Mouse (Mus musculus) G1E-ER4 (cell line): ENCODE data around the gene Actl11. TPM values are rescaled to one million over a fixed set of nuclear protein-coding genes. Genes with fewer than 3 reads are reported as not detected.

ENCODE experiments used
- GATA1 ChIP-seq: IDR thresholded peaks from one replicate; pipeline ENCODE4 v1.8.0; 2012; ENCODE audit warnings: low read length, inconsistent platforms
- polyA plus RNA-seq: library from polyadenylated mRNA; stranded (reverse); fragments of >175 nt; gene quantifications from 2 replicates; pipeline ENCODE4 v1.2.3, GENCODE M21; 2012

Gene Actl11
- polyA plus RNA-seq, 1 experiment: not detected

DNA sequence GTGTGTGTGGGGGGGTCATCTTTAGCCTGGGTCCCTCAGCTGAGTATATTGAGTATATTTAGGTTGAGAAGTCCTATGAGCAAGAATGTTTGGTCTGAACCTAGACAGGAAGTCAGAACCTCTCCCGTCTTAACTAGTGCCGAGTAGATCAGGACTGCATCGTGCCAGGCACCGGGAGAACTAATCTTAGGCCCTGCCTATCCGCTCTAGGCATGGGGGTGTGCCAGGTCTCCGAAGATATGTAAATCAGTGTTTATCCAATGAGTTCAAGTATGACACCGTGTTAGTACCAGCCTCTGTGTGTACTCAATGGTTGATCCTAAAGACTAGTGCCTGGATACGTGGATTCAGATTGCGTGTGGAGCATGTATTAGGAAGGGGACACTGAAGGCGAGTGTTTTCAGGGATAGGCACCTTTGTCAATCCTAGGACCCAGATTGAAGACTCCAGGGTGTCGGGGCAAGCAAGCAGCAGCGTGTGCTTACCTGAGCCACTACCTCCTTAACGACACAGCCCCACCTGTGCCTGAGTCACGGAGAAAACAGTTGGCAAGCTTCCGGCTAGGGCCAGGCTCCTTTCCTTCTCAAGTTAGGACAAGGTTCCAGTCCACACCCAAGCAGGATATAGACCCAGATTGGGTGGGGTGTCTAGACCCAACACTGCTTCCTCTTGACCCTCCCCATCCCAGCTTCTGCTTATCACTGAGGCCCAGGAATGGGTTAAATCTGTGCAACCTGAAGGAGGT, 18.1 kb upstream of the Actl11 start:
- no peak for TF ChIP-seq GATA1

DNA sequence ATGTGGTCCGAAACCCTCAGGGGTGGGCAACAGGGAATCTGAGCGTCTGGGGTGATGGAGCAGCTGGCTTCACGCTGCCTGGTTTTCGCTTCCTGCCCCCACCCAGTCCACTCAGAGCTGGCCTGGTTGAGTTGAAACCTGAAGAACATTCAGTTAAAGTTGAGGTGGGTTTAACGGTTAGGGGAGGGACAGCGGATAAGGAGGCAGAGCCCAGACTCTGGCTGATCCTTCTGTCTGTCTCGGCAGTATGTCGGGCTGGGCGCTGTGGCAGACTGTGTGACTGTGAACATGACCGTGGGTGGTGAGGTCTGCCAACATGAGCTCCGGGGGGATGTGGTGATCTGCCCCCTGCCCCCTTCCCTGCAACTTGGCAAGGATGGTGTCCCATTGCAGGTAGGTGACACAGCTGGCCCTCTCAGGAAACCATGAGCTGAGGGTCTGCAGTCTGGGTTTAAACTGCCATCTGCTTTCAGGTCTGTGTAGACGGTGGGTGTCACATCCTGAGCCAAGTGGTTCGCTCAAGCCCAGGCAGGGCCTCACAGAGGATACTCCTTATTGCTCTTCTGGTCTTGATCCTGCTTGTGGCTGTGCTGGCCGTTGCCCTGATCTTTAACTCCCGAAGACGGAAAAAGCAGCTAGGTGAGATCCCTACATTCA, 13.4 kb upstream of the Actl11 start:
- no peak for TF ChIP-seq GATA1

DNA sequence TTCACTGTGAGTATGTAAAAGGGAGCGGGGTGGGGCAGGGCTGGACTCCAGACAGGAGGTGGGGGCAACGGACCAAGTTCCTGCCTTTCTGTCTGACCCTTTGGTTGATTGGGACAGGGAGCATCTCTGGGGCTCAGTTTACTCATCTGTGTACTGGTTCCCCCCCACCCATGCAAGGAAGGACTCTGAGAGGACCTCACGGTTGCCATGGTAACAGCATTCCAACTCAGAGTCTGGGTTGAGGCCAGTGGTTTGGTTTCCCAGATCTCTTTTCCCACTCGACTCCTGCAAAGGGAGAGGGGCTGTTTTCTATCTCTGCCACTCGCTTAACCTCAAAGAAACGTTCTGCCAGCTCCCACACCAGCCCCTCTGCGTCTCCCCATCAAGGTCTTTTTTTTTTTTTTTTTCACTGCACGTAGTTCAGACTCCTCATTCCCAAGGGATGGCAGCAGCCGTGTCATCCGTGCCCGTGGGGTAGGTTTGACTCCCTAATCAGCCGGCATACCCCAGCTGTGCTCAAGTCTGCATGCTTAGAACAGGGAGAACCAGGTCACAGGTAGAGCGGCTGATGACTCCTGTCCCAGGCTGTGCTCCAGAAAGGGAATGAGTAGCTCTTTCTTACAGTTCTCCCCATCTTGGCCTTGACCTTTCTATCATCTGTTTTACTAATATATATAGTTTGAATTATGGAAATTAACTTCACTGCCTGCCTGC, 10.2 kb upstream of the Actl11 start:
- TF ChIP-seq GATA1: no peak

DNA sequence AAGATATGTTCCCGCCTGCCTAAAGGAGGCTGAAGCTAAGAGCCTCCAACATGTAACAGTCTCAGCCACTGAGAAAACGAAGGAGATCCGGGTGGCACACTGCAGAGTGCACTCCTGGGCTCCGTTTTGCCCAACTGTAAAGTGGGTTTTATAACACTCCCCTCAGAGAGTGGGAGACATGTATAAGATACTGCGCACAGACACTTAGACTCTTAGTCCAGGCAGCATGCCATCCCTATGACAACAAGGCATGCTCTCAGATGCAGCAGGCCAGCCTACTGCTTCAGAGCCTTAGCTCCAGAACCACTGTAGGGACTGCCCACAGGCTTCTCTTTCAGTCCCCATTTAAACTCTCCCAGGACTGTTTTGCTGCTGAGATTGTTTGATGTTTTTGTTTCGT, 9.4 kb upstream of the Actl11 start:
- no peak for TF ChIP-seq GATA1

DNA sequence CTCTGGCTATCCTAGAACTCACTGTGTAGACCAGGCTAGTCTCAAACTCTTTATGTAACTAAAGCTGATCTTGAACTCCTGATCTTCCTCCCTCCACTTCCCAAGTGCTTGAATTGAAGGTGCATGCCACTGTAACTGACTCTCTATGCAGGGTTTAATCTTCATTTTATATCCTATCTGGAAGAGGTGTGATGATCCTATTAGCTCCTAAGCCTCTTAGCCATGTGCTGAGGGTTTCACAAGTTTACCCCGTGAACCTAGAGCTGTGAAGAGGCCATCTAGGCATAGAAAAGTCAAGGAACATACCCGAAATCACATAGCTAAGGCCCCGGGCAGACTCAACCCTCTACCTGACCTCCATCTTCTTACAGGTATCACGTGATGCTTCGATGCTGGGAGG, 8.8 kb upstream of the Actl11 start:
- no peak for TF ChIP-seq GATA1

DNA sequence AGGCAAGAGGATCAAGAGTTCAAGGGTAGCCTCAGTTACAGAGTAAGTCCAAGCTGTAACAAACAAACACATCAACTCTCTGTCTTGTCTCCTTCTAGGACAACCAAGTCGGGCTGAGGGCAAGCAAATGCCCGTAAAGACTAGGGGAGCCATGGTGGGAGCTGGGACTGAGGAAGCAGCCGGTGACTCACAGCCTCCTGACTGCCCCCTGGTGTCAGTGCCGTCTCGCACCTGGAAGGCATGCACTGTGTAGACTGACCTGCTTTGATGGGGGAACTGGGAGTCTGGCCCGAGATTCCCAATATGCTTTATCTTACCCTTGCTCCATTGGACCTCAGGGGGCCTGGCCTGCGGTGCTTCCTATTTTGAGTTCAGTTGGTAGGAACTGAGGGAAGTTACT, 5.2 kb upstream of the Actl11 start:
- TF ChIP-seq GATA1: no peak

DNA sequence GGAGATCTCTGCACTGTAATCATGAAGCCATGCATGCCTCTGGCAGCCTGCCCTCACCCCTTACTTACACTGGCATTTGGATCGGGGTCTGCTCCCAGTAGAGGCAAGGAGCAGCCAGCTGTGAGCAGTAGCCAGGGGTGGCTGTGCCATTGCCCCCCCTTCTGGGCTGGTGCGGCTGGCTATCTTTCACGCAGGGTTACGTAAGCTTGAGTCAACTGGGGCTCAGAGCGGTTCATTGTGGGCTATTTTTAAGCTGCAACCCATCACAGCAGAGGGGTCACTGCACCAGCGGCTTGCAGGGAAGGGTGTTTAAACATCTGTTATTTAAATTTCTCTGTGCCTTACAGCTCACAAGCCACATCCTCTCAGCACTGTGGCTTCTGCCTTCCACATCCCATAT, 4.3 kb upstream of the Actl11 start:
- no peak for TF ChIP-seq GATA1

DNA sequence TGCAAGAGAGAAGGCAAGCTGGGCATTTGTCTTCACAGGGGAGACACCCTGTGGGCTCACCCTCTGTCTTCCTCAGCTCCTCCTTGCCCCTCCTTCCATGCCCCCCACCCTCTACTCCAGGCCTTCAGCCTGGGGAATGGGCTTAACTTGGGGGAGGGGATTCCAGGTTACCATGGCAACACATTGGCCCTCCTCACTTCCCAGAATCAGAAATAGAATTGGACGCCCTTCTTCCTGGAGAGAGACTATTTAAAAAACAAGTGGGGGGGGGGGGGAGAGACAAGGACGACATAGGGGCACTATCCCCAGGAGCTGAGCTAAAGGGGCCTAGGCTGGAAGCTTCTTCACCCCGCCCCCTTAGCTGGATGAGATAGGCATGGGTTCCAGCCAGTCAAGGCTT, 3.0 kb upstream of the Actl11 start:
- no peak for TF ChIP-seq GATA1

DNA sequence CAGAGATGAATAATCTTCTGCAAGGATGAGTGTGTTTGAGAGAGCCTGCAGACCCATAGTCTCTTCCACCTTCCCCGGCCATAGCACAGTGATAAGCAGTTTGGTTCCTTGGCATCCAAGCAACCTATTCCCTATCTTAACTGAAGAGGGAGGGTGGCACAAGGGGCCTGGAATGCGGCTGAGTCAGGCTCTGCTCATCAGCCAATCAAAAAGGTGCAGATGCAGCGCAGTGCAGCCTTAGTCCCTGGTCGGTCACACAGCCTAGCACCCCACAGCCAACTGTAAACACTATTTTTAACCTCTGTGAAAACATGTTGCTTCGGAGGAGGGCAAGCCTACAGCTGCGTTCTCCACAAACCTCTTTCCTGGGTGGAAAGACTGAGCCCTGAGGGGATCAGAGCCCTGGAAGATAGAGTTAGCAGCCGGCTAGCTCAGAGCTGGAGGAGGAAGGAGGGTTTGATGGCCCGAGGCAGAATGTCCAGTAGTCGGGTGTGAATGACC, 1.3 kb upstream of the Actl11 start:
- TF ChIP-seq GATA1: no peak

DNA sequence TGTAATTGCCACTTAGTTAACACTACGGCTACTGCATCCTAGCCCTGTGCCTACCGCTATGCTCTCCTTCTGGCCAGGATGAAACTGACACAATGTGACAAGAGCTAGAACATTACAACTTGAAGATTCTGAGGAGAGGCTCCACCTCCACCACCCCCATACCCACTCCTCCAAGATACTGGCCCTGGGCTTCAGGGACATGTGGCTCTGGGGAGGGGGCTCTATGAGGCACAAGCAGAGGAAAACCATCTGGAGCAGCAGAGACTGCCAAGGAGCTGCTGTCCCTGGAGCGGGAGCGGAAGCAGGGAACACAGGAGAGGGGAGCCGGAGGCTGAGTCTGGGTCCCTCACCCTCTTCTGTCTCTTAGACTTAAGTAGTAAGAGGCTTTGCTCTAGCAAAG, 520 bp upstream of the Actl11 start:
- TF ChIP-seq GATA1: no peak

DNA sequence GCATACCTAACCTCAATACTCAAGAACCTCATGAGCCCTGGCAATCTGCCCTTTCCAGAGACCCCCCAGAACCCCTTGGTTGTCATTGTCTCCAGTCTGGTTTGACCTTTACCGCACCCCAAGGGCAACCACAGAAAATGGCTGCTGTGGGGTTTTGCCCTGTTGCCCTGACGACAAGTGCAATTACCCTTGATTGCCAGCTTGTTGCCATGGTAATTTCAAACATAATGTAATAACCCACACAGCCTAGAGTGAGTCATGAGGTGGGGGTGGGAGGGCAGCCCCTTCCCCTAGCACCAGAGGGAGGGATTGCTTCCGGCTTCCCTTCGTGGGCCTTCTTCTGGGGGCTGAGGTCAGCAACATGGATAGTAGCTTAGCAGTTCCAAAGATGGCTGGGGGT, 4.0 kb downstream of the Actl11 start:
- no peak for TF ChIP-seq GATA1

DNA sequence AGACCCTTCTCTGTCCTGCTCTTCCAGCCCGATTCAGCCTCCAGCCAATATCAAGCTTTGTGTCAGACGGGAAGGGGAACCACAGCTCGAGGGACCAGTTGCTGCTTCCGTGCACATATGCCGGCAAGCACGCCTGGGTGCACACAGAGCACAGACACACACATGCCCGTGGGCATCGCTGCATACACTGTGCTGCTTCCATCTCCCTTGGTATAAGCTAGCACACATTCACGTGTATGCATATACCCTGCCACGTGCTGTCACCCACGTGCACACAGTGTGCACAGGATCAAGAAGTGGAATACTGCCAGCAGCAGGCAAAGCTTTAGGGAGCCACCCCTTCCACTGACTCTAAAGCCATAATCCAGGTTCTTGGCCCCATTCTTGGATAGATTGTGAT, 5.9 kb downstream of the Actl11 start:
- TF ChIP-seq GATA1: no peak

DNA sequence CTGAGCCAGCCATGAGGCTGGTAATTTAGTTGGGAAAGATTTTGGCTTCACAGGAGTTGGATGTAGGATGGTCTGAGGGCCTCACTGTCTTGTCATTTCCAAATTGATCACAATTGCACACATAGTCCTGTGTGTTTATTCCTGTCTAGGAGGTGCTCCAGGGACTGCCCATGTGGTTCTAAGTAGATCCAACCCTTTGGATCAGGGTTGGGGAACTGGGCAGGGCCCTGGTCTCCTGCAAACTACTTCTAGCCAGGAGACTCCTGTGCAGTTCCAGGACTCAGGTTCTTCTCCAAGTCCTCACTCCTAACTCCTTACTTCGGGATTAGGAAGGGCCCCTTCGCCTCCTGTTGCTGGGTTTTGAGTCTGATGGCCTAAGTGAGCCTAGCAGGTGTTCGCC, 7.1 kb downstream of the Actl11 start, which contains the start of gene Camkv:
Gene Camkv (plus strand): TSS at position 301 of the 400 bp plus-strand sequence.
- no peak for TF ChIP-seq GATA1

DNA sequence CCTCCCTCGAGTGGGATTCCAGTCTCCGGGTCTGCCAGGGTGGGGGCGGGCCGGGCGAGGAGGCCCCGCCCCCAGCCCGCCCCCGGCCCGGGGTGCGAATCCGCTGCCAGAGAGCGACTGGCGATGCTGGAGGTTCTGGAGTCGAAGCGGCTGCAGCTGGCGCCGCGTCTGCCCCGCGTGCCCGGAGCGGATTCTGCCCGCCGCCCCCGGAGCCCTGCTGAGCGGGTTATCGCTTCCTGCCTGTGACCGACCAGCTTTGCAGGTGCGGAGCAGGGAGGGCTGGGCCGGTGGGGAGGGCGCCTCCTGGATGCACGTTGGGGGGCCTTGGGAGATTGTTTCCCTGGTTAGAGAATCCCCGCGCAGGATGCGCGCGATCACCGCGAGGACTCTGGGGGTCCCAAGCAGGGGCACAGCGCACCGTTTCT, 7.5 kb downstream of the Actl11 start:
- no peak for TF ChIP-seq GATA1

DNA sequence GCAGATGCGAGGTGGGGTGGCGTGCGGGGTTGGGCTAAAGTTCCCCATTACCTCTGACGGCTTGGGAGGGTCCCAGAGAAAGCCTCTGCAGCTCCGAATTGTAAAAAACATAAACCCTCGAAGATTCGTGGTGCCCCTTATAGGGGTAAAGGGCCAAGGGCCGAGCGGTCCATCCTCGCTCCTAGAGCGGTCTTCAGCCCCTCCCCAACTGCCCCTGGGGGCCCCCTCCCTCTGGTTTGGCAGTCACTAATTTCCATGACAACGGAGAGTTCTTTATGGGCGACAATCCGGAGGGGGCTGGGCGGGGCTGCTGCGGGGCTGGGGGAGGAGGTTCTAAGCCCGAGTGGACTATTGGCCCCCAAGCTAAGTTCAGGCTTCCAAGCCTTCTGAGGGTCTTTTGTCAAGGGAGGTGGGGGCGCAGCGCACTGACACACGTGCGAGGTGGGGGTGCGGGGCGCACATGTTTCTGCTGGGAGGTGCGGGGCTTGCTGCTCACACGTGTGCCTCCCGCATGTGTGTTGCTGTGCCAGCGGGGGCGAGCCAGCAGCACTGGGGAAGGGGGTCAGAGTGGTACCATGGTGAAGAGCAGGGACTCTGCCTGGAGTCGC, 8.1 kb downstream of the Actl11 start:
- no peak for TF ChIP-seq GATA1

DNA sequence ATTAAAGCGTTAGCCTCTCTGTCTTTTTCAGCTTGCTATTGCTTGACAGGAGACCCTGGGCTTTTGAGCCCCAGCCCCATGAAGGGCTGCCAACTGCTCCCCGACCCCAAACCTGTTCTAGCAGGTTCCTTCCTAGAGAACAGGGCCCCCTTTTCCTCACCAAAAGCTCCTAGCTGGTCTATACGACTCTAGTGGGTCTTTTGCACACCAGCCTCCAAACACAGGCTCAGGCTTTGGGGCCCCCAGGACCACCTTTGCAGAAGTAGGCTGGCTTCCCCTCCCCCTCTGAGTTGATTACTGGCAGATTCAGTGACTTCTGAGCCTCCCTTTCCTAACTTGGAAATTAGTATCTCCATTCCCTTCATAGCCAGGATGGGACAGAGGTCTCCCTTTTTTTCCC, 8.6 kb downstream of the Actl11 start:
- no peak for TF ChIP-seq GATA1
